Mouse (Mus musculus): ENCODE data around the gene Olfr159. TPM values are rescaled to one million over a fixed set of nuclear protein-coding genes. Genes with fewer than 3 reads are reported as not detected.
"Not testable (repeated sequence)": the region's sequence is repeated elsewhere in the genome, so short reads cannot be mapped to it uniquely, and the experiment has no call there.

Gene Olfr159
- not detected in 2 replicates for polyA plus RNA-seq (2014; fragmentation: Nextera tagmentation; extraction: Ambion mirVana)

DNA sequence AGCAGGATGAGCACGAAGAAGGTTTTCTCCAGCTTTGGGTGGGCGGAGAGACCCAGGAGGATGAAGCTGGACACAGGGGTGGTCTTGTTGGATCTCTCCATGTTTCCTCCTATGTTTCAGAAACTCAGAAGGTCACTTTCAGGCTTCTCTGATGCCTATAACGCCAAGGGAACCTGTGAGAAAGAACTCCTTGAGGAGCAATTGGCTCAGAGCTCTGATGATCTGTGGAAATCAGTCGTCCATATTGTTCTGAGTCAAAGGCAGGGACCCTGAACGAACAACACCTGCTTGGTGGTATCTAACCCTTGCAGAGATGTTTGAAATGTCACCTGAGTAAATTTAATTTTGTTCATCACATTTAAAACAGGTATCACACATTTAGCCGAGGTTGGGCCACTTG is at the start of gene Olfr159:
Gene Olfr159, minus strand, starts transcription at position 101 of the 400 bp plus-strand sequence.
- Histone ChIP-seq H3K27ac (ENCODE audit: low read depth, low read length) (no peak within 1 kb of the TSS), H3K36me3 (ENCODE audit: control insufficient read depth, insufficient read depth, low read length) (no peaks in the 10 kb centered on the region), H3K4me1 (ENCODE audit: control insufficient read depth, insufficient read depth, low read length) (no peaks in the 10 kb centered on the region), H3K4me3 (ENCODE audit: low read length) (no peak within 1 kb of the TSS), H3K9me3 (ENCODE audit: control insufficient read depth, low read length) (no peaks in the 10 kb centered on the region), H3K27me3 (ENCODE audit: control insufficient read depth, insufficient read depth, low read length) (no peaks in the 10 kb centered on the region), H3K4me2 (replicated peaks; ENCODE audit: low read depth, low read length) (no peak within 1 kb of the TSS), H3K9ac (ENCODE audit: low read depth, low read length) (no peak within 1 kb of the TSS)
- 80% methylated on average over 6 of the region's 6 CpGs for WGBS
- ATAC-seq (ENCODE audit: low FRiP score, low TSS enrichment), result no peak

DNA sequence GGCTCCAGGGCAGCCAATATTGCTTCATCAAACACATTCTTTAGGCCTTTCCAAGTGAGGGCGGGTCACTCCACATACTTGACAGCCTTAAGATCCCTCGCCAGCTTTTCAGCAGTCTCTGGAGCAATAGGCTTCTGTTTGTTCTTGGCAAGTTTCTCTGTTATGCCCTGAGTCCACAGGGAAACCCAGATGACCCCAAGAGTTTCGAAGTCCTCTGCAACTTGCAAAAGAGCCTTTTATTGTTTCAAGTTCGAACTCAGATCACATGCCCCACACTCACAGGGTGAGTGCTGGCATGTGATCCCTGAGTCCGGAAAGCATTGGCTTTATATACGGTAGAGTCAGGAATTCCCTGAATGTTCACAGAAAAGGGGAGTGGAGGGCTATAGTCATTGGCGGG is 28.1 kb upstream of the Olfr159 start:
- WGBS, result 66% methylated on average over 7 of the region's 7 CpGs
- Histone ChIP-seq H3K27ac (ENCODE audit: low read depth, low read length) (no peak overlapping the region), H3K4me1 (ENCODE audit: control insufficient read depth, insufficient read depth, low read length) (no peaks in the 10 kb centered on the region)

DNA sequence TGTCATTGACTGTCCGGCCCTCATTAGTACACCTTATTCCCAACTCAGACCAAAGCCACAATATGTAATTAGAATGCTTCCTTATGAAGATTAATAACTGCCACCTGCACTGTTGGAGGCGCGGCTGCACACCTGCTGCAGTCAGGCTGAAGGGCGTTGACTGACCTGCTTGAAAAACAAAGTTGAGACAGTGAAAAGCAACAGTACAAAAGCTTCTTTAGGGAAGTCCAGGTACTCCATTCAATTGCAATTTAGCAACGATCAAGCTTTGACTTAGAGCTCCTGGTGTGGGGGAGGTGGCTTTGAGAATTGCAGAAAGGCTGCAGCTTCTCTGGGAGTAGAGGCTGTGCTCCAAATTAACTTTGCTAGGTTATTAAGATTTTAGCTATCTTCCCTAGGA is 25.0 kb upstream of the Olfr159 start:
- H3K36me3 ChIP-seq (ENCODE audit: control insufficient read depth, insufficient read depth, low read length); H3K9ac ChIP-seq (ENCODE audit: low read depth, low read length); H3K4me2 ChIP-seq (replicated peaks; ENCODE audit: low read depth, low read length); H3K4me1 ChIP-seq (ENCODE audit: control insufficient read depth, insufficient read depth, low read length); H3K4me3 ChIP-seq (ENCODE audit: low read length); H3K27me3 ChIP-seq (ENCODE audit: control insufficient read depth, insufficient read depth, low read length); H3K9me3 ChIP-seq (ENCODE audit: control insufficient read depth, low read length); H3K27ac ChIP-seq (ENCODE audit: low read depth, low read length); ATAC-seq (ENCODE audit: low FRiP score, low TSS enrichment): not testable (repeated sequence)
- WGBS, result 91% methylated on average over 5 of the region's 5 CpGs

More for the DNA sequence above, 28.1 kb upstream of the Olfr159 start:
- no peak overlapping the region for H3K4me3 ChIP-seq (ENCODE audit: low read length)
- no peak overlapping the region for H3K4me2 ChIP-seq (replicated peaks; ENCODE audit: low read depth, low read length)
- H3K9ac ChIP-seq (ENCODE audit: low read depth, low read length), result no peak overlapping the region
- no peaks in the 10 kb centered on the region for H3K27me3 ChIP-seq (ENCODE audit: control insufficient read depth, insufficient read depth, low read length)
- no peak for ATAC-seq (ENCODE audit: low FRiP score, low TSS enrichment)
- H3K9me3 ChIP-seq (ENCODE audit: control insufficient read depth, low read length), result peaks cover 6% of the 10 kb centered on the region; the same call in 1 of the 2 replicates
- H3K36me3 ChIP-seq (ENCODE audit: control insufficient read depth, insufficient read depth, low read length), result no peaks in the 10 kb centered on the region

DNA sequence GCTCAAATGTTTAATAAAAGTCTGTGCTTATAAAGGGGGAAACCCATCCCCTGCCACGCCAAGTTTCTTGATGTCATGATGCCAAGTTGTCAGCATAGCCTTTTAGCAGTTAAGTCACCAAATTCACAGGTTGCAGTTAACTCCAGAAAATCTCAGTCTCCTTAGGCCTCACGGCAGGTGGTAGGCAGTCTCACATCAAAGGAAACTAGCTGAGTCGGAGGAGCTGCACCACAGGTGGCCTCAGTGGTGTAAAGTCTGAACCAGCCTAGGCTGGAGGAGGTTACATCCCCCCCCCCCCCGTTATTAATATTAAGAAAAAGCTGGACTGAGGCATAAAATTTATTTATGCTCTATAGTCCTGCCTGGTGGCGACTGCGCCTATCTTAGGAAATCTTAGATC is 24.5 kb upstream of the Olfr159 start:
- no peak for ATAC-seq (ENCODE audit: low FRiP score, low TSS enrichment)
- Histone ChIP-seq H3K4me1 (ENCODE audit: control insufficient read depth, insufficient read depth, low read length) (no peaks in the 10 kb centered on the region), H3K9ac (ENCODE audit: low read depth, low read length) (no peak overlapping the region), H3K4me3 (ENCODE audit: low read length) (no peak overlapping the region), H3K4me2 (replicated peaks; ENCODE audit: low read depth, low read length) (no peak overlapping the region), H3K27ac (ENCODE audit: low read depth, low read length) (no peak overlapping the region), H3K36me3 (ENCODE audit: control insufficient read depth, insufficient read depth, low read length) (no peaks in the 10 kb centered on the region), H3K27me3 (ENCODE audit: control insufficient read depth, insufficient read depth, low read length) (no peaks in the 10 kb centered on the region), H3K9me3 (ENCODE audit: control insufficient read depth, low read length) (no peaks in the 10 kb centered on the region)
- 80% methylated on average over 6 of the region's 6 CpGs for WGBS

DNA sequence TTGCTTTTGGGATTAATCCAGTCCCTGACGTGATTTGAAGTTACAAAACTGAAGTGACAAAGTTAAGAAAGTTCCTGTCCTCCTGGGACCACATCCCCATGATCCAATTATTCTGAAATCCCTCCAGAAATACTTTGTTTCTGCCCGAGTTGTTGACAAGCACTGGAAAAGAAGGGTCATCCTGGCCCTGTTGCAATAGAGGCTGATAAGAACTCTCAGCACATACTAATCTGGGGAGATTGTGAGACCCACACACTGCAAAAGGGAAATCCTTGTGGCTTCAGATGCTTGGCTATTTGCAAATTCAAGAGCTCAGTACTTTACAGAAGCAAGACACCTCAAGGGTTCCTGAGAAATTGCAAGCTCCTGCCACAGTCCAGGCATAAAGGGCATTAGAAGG is 1.5 kb upstream of the Olfr159 start:
- Histone ChIP-seq H3K4me3 (ENCODE audit: low read length) (no peak overlapping the region), H3K9me3 (ENCODE audit: control insufficient read depth, low read length) (no peaks in the 10 kb centered on the region), H3K36me3 (ENCODE audit: control insufficient read depth, insufficient read depth, low read length) (no peaks in the 10 kb centered on the region), H3K27ac (ENCODE audit: low read depth, low read length) (no peak overlapping the region), H3K27me3 (ENCODE audit: control insufficient read depth, insufficient read depth, low read length) (no peaks in the 10 kb centered on the region), H3K4me1 (ENCODE audit: control insufficient read depth, insufficient read depth, low read length) (no peaks in the 10 kb centered on the region), H3K4me2 (replicated peaks; ENCODE audit: low read depth, low read length) (no peak overlapping the region), H3K9ac (ENCODE audit: low read depth, low read length) (no peak overlapping the region)
- WGBS, result 54% methylated on average over 2 of the region's 2 CpGs
- ATAC-seq (ENCODE audit: low FRiP score, low TSS enrichment), result no peak

DNA sequence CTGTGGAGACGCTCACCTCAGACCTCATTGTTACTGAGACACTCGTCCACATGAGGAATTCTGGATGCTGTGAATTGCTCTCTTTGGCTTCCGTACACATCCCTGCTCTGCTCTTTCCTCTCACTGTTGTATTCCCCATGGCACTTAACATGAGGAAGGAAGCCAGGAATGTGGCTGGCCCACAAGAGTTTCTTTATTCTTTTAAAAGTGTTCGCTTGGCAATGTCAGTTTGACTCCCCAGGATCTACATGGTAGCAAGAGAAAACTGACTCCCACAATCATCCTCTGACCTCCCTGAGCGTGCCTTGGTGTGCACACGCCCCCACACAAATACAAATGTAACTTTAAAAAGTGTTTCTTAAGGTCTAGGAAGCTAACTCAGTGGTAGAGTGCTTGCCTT is 817 bp upstream of the Olfr159 start:
- WGBS, result 49% methylated on average over 6 of the region's 6 CpGs
- no peaks in the 10 kb centered on the region for H3K9me3 ChIP-seq (ENCODE audit: control insufficient read depth, low read length)
- no peak for ATAC-seq (ENCODE audit: low FRiP score, low TSS enrichment)
- H3K36me3 ChIP-seq (ENCODE audit: control insufficient read depth, insufficient read depth, low read length), result no peaks in the 10 kb centered on the region
- no peaks in the 10 kb centered on the region for H3K27me3 ChIP-seq (ENCODE audit: control insufficient read depth, insufficient read depth, low read length)
- H3K4me2 ChIP-seq (replicated peaks; ENCODE audit: low read depth, low read length), result no peak overlapping the region
- no peaks in the 10 kb centered on the region for H3K4me1 ChIP-seq (ENCODE audit: control insufficient read depth, insufficient read depth, low read length)
- no peak overlapping the region for H3K4me3 ChIP-seq (ENCODE audit: low read length)
- no peak overlapping the region for H3K9ac ChIP-seq (ENCODE audit: low read depth, low read length)
- H3K27ac ChIP-seq (ENCODE audit: low read depth, low read length), result no peak overlapping the region

DNA sequence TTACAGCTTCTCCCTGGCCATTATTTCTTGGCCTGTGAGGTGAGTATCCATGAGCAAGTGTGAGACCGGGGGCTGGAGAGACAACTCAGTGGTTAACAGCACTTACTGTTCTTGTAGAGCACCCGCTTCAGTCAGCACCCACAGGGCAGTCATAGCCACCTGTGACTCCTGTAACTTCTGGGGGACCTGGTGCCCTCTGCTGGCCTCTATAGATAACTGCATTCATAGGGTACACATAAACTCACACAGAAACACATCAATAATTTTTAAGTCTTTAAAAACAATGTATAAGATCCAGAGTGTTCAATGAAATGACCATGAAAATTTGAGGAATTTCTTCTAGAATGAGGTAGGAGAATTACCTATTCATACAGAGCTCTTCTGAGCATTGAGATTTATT is 1.4 kb downstream of the Olfr159 start:
- Histone ChIP-seq H3K9ac (ENCODE audit: low read depth, low read length) (no peak overlapping the region), H3K4me1 (ENCODE audit: control insufficient read depth, insufficient read depth, low read length) (no peaks in the 10 kb centered on the region), H3K4me2 (replicated peaks; ENCODE audit: low read depth, low read length) (no peak overlapping the region), H3K9me3 (ENCODE audit: control insufficient read depth, low read length) (no peaks in the 10 kb centered on the region), H3K4me3 (ENCODE audit: low read length) (no peak overlapping the region), H3K27me3 (ENCODE audit: control insufficient read depth, insufficient read depth, low read length) (no peaks in the 10 kb centered on the region), H3K36me3 (ENCODE audit: control insufficient read depth, insufficient read depth, low read length) (no peaks in the 10 kb centered on the region), H3K27ac (ENCODE audit: low read depth, low read length) (no peak overlapping the region)
- no peak for ATAC-seq (ENCODE audit: low FRiP score, low TSS enrichment)
- 93% methylated on average over 2 of the region's 2 CpGs for WGBS

DNA sequence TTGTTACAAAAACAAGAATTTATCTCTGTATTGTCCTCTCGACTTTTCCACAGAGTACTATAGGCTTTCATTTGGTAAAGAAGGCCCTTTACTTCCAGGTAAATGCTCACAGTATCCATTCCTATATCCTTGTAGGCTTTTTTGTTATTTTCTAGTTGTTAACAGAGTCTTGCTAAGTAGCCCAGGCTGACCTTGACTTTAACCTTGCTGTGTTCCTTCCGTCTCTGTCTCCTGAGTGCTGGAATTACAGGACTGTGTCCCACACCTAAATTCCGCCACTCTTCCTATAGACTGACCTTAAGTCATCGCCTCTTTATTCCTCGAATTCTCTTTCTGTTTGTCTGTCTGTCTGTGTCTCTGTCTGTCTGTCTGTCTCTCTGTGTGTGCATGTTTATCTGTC is 2.5 kb downstream of the Olfr159 start:
- Histone ChIP-seq H3K27ac (ENCODE audit: low read depth, low read length) (no peak overlapping the region), H3K9me3 (ENCODE audit: control insufficient read depth, low read length) (no peaks in the 10 kb centered on the region), H3K4me3 (ENCODE audit: low read length) (no peak overlapping the region), H3K4me1 (ENCODE audit: control insufficient read depth, insufficient read depth, low read length) (no peaks in the 10 kb centered on the region), H3K4me2 (replicated peaks; ENCODE audit: low read depth, low read length) (no peak overlapping the region), H3K36me3 (ENCODE audit: control insufficient read depth, insufficient read depth, low read length) (no peaks in the 10 kb centered on the region), H3K9ac (ENCODE audit: low read depth, low read length) (no peak overlapping the region), H3K27me3 (ENCODE audit: control insufficient read depth, insufficient read depth, low read length) (no peaks in the 10 kb centered on the region)
- ATAC-seq (ENCODE audit: low FRiP score, low TSS enrichment), result no peak
- 83% methylated on average over 5 of the region's 5 CpGs for WGBS

DNA sequence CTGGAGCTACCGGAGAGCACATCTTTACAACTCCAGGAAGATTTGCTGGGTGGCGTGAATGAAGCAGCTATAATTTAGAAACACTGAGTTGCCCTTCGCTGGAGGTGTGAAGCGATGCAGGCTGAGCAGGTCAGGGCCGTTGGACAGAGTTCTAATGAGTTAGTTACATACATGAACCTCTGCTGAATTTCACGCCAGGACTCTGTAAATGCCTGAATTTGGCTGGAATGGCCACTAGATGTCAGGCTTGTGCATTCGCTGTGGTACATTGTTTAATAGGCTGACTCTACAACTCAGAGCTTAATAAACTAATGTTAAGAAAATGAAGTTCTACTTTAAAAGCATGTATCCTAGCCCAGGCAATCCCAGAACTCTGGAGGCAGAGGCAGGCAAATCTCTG is 7.4 kb downstream of the Olfr159 start:
- no peak overlapping the region for H3K4me2 ChIP-seq (replicated peaks; ENCODE audit: low read depth, low read length)
- H3K9ac ChIP-seq (ENCODE audit: low read depth, low read length), result no peak overlapping the region
- H3K4me1 ChIP-seq (ENCODE audit: control insufficient read depth, insufficient read depth, low read length), result no peaks in the 10 kb centered on the region
- no peaks in the 10 kb centered on the region for H3K36me3 ChIP-seq (ENCODE audit: control insufficient read depth, insufficient read depth, low read length)
- no peaks in the 10 kb centered on the region; the same call in 1 of the 2 replicates for H3K27me3 ChIP-seq (ENCODE audit: control insufficient read depth, insufficient read depth, low read length)
- no peak for ATAC-seq (ENCODE audit: low FRiP score, low TSS enrichment)
- H3K27ac ChIP-seq (ENCODE audit: low read depth, low read length), result no peak overlapping the region
- 18% methylated on average over 7 of the region's 7 CpGs for WGBS
- no peaks in the 10 kb centered on the region for H3K9me3 ChIP-seq (ENCODE audit: control insufficient read depth, low read length)
- H3K4me3 ChIP-seq (ENCODE audit: low read length), result no peak overlapping the region

DNA sequence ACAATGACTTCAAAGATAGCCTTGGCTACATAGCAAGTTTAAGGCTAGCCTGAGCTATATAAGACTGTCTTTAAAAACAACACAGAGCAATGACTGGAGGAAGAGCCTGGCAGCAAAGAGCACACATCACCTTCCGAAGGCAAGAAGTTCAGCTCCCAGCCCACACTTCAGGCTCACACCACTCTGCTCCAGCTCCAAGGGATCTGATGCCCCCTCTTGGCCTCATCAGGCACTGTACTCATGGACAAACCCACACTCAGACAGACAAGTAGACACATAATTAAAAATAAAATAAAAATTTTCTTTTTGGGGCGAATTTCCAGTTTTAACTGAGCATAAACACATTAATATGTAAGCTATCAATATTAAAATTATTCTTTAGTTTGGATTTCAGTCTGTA is 9.5 kb downstream of the Olfr159 start:
- no peak overlapping the region for H3K4me2 ChIP-seq (replicated peaks; ENCODE audit: low read depth, low read length)
- 71% methylated on average over 2 of the region's 2 CpGs for WGBS
- H3K4me3 ChIP-seq (ENCODE audit: low read length), result no peak overlapping the region
- H3K9ac ChIP-seq (ENCODE audit: low read depth, low read length), result no peak overlapping the region
- no peak overlapping the region for H3K27ac ChIP-seq (ENCODE audit: low read depth, low read length)
- H3K9me3 ChIP-seq (ENCODE audit: control insufficient read depth, low read length), result no peaks in the 10 kb centered on the region
- ATAC-seq (ENCODE audit: low FRiP score, low TSS enrichment), result no peak
- no peaks in the 10 kb centered on the region for H3K36me3 ChIP-seq (ENCODE audit: control insufficient read depth, insufficient read depth, low read length)
- no peaks in the 10 kb centered on the region; the same call in 1 of the 2 replicates for H3K27me3 ChIP-seq (ENCODE audit: control insufficient read depth, insufficient read depth, low read length)
- no peaks in the 10 kb centered on the region for H3K4me1 ChIP-seq (ENCODE audit: control insufficient read depth, insufficient read depth, low read length)
